Mouse (Mus musculus) spleen, adult 12 weeks (tissue): ENCODE measurements around the gene Btnl6.
"Not testable (repeated sequence)": the region's sequence is repeated elsewhere in the genome, so short reads cannot be mapped to it uniquely, and the experiment has no call there.

Experiments used
- DNase-seq: peaks from one replicate; pipeline ENCODE4 v3.0.0; 2022; ENCODE audit warnings: low spot score

The Btnl6 gene

DNA sequence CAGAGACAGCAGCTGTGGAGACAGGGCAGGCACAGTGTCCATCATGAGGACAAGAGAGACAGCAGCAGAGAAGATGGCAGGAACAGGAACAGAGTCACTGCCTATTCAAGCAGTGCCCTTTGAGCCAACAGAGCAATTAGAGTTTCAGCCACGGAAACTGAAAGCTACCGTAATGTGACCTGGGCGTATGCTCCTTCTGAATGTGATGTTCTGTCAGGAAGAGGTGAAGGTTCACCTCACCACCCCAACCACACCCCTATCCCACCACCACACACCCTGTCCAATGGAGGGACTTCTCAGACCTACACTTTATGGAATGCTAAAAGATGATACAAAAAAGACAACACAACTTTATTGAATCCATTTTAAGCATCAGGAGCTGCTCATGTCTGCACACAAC is 19.8 kb downstream of the Btnl6 start:
- not testable (repeated sequence) for DNase-seq

DNA sequence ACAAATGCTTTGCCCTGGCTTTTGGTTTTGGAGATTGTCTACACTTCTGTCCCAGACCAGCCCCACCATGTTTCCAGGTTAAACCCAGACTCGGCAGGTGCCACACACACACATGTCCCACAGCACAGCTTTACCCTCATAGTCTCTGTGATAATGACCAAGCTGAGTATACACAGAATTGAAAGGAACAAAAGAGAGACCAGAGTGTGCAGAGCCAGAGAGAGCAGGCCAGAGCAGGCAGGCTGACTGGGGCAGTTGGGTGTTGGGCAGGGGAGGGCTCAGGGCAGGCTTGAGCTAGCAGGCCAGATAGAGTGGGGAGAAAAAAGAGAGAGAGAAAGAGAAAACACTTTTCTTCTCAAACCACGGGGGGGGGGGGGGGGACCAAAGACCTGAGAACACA is 20.6 kb downstream of the Btnl6 start:
- DNase-seq, result no peak

DNA sequence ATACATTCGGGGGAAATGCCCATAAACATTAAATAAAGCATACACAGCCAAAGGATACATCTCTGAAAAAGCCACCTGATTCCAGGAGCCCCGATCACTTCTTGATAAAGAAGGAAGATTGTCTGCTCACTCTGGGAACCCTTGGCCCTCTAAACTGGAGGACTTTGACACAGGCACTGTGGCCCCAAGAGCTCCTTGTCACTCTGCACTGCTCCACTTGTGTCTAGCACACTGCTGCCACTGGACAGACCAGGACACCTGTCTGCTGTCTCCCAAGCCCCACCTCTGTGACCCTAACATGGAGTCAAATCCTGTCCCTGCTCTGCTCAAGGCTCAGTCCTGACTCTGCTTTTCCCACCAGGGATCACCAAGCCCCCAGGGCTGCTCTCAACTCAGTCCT is 22.0 kb downstream of the Btnl6 start:
- not testable (repeated sequence) for DNase-seq

DNA sequence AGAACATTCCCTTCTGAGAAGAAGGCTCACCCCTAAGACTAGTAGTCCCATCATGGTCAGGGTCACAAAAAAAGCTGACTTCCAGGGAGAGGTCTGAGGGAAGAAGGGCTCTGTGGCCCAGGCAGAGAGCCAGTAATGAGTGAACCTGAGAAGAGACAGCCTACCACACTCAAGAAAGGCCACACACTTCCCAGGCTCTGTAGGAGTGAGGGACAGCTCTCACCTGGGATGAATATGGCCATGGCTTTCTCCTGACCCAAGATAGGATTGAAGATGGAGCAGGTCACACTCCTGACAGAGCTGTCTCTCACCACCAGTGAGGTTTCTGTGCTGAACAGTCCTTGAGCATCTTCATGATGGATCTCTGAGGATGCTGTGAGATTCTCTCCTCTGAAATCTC is 24.4 kb downstream of the Btnl6 start:
- DNase-seq, result no peak

DNA sequence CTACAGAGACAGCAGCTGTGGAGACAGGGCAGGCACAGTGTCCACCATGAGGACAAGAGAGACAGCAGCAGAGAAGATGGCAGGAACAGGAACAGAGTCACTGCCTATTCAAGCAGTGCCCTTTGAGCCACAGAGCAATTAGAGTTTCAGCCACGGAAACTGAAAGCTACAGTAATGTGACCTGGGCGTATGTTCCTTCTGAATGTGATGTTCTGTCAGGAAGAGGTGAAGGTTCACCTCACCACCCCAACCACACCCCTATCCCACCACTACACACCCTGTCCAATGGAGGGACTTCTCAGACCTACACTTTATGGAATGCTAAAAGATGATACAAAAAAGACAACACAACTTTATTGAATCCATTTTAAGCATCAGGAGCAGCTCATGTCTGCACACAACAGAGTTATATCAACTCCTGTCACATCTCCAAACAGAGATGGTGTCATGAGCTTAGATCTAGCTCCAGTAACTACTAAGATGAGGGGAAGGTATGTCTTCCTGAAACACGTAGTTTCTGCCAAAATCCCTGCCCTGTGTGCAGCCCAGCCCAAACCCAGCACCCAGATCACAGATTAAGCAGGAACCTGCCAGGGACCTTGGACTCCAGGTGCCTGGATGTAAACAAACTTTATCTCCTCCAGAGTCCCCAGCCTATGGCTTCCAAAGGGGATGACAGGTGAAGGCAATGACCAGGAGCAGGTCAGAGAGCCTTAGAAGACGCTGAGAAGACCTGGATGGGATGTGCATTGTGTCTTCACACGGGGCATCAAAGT is 39.7 kb downstream of the Btnl6 start, which contains the start of gene Btnl4:
Gene Btnl4, minus strand, starts transcription at position 81 of the 776 bp plus-strand sequence.
- DNase-seq, result not testable (repeated sequence)

DNA sequence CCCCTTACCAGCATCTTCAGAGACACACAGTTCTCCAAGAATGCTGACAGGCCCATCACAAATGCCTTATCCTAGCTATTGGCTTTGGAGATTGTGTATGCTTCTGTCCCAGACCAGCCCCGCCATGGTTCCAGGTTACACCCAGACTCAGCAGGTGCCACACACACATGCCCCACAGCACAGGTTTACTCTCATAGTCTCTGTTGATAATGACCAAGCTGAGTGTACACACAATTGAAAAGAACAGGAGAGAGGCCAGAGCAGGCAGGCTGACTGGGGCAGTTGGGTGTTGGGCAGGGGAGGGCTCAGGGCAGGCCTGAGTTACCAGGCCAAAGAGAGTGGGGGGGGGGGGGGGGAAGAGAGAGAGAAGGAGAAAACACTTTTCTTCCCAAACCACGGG is 40.7 kb downstream of the Btnl6 start:
- DNase-seq, result no peak

DNA sequence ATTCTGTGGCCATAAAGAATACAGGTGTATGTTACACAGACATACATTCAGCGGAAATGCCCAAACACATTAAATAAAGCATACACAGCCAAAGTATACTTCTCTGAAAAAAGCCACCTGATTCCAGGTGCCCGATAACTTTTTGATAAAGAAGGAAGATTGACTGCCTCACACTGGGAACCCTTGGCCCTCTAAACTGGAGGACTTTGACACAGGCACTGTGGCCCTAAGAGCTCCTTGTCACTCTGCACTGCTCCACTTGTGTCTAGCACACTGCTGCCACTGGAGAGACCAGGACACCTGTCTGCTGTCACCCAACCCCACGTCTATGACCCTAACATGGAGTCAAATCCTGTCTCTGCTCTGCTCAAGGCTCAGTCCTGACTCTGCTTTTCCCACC is 42.1 kb downstream of the Btnl6 start:
- DNase-seq, result no peak

DNA sequence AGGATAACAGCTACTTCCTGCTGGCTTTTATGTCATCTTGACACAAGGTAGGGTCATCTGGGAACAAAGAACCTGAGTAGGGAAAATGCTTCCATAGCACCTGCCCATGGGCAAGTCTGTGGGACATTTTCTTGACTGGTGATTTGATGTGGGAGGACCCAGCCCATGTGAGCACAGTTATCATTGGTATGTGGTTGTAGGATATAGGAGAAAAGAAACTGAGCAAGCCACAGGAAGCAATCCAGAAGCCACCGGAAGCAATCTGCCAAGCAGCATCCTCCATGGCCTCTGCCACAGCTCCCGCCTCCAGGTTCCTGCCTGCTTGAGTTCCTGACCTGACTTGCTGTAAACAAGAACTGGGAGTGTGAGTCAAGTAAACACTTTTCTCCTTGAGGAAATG is 46.7 kb downstream of the Btnl6 start:
- no peak for DNase-seq

DNA sequence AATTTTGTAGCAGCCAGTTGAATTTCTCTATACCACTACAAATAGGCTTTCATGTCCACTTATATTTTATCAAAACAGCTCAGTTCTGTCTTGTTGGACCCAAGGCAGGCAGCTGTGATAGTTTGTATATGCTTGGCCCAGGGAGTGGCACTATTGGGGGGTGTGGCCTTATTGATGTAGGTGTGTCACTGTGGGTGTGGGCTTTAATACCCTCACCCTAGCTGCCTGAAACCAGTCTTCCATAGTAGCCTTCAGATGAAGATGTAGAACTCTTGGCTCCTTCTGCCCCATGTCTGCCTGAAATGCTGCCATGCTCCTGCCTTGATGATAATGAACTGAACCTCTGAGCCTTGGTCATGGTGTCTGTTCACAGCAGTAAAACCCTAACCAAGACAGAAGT is 51.2 kb downstream of the Btnl6 start:
- DNase-seq, result not testable (repeated sequence)

DNA sequence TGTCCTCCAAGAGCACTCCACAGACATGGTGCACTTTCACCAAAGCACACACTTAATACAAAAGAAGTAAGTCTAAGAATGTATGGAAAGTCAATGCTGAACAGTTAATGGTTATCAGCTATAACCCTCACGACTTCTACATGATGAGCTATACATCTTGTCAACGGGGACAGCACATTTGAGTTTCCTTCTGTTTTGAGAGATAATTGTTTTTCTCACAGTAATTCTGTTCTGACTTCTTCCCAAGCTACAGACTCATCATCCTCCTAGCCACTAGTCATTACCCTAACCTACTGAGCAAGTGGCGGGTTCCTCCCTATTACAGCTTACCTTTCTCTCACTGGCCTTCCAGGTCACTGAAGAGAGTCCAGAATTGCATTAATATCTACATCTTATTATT is 57.9 kb downstream of the Btnl6 start:
- no peak for DNase-seq
